Mouse (Mus musculus): ENCODE results near the gene H2-Q6. TPM values are rescaled to one million over a fixed set of nuclear protein-coding genes. Genes with fewer than 3 reads are reported as not detected.
"Not testable (repeated sequence)": the region's sequence is repeated elsewhere in the genome, so short reads cannot be mapped to it uniquely, and the experiment has no call there.

Gene H2-Q6
- polyA plus RNA-seq, 1 experiment from 2014 or later, result 0.60 TPM

DNA sequence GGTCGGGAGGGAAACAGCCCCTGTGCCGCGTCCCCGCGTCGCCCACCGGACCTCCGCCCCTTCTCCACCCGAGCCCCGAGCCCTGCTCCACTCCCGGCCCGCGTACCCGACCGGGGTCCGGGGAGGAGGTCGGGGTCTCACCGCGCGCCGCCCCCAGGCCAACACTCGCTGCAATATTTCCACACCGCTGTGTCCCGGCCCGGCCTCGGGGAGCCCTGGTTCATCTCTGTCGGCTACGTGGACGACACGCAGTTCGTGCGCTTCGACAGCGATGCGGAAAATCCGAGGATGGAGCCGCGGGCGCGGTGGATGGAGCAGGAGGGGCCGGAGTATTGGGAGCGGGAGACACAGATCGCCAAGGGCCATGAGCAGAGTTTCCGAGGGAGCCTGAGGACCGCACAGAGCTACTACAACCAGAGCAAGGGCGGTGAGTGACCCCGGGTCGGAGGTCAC is 14.7 kb downstream of the H2-Q6 start:
- not testable (repeated sequence) for H3K27me3 ChIP-seq (ENCODE audit: control insufficient read depth, insufficient read depth, low read length); H3K36me3 ChIP-seq (ENCODE audit: control insufficient read depth, insufficient read depth, low read length); H3K4me1 ChIP-seq (replicated peaks; ENCODE audit: control insufficient read depth, insufficient read depth, low read length); H3K27ac ChIP-seq (ENCODE audit: low read depth, low read length); H3K9me3 ChIP-seq (ENCODE audit: control insufficient read depth, low read length)
- peak overlapping the region; percentile 68 for H3K9ac ChIP-seq (ENCODE audit: low read depth, low read length)
- ATAC-seq (ENCODE audit: low FRiP score) (peak; percentile 59), DNase-seq (ENCODE audit: low spot score) (peak; percentile 67)
- 1% methylated on average over 40 of the region's 48 CpGs for WGBS
- H3K4me3 ChIP-seq (ENCODE audit: low read depth, low read length), result peak overlapping the region; percentile 47
- H3K4me2 ChIP-seq (replicated peaks; ENCODE audit: low read depth, low read length), result peak overlapping the region; percentile 96

GRCm38 (mm10) chr17:35439925-35440645 is 15.4 kb downstream of the H2-Q6 start:
- not testable (repeated sequence) for H3K9me3 ChIP-seq (ENCODE audit: control insufficient read depth, low read length); H3K27ac ChIP-seq (ENCODE audit: low read depth, low read length); H3K4me1 ChIP-seq (replicated peaks; ENCODE audit: control insufficient read depth, insufficient read depth, low read length); H3K4me2 ChIP-seq (replicated peaks; ENCODE audit: low read depth, low read length); H3K27me3 ChIP-seq (ENCODE audit: control insufficient read depth, insufficient read depth, low read length); H3K36me3 ChIP-seq (ENCODE audit: control insufficient read depth, insufficient read depth, low read length); H3K9ac ChIP-seq (ENCODE audit: low read depth, low read length); ATAC-seq (ENCODE audit: low FRiP score); H3K4me3 ChIP-seq (ENCODE audit: low read depth, low read length)
- peak; percentile 26 for DNase-seq (ENCODE audit: low spot score)
- 43% methylated on average over 27 of the region's 27 CpGs for WGBS

GRCm38 (mm10) chr17:35442376-35442775 is 17.7 kb downstream of the H2-Q6 start:
- not testable (repeated sequence) for H3K27me3 ChIP-seq (ENCODE audit: control insufficient read depth, insufficient read depth, low read length); H3K36me3 ChIP-seq (ENCODE audit: control insufficient read depth, insufficient read depth, low read length); H3K4me2 ChIP-seq (replicated peaks; ENCODE audit: low read depth, low read length); H3K27ac ChIP-seq (ENCODE audit: low read depth, low read length); H3K9ac ChIP-seq (ENCODE audit: low read depth, low read length); DNase-seq (ENCODE audit: low spot score); H3K9me3 ChIP-seq (ENCODE audit: control insufficient read depth, low read length); ATAC-seq (ENCODE audit: low FRiP score); H3K4me1 ChIP-seq (replicated peaks; ENCODE audit: control insufficient read depth, insufficient read depth, low read length); H3K4me3 ChIP-seq (ENCODE audit: low read depth, low read length)
- 92% methylated on average over 2 of the region's 2 CpGs for WGBS

DNA sequence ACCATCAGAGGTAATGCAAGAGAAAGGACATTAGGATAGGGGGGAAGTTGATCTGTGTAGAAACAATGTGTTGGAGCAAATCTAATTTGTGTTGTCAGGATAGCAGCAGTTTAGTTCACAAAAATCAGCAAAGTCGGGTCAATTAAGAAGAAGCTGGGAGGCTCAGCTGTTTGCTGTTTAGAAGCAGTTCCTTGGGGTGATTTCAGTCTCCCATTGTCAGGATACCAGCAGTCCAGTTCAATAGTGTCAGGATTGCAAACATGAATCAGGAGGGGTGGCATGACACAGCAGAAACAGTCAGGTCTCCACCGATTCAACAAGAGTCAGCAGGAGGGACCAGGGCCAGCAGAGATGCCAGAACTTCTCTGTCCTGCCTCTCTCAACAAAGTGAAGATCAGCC is 19.9 kb downstream of the H2-Q6 start:
- H3K4me1 ChIP-seq (replicated peaks; ENCODE audit: control insufficient read depth, insufficient read depth, low read length); H3K4me2 ChIP-seq (replicated peaks; ENCODE audit: low read depth, low read length); H3K4me3 ChIP-seq (ENCODE audit: low read depth, low read length); DNase-seq (ENCODE audit: low spot score); H3K27me3 ChIP-seq (ENCODE audit: control insufficient read depth, insufficient read depth, low read length); H3K27ac ChIP-seq (ENCODE audit: low read depth, low read length); H3K36me3 ChIP-seq (ENCODE audit: control insufficient read depth, insufficient read depth, low read length); H3K9me3 ChIP-seq (ENCODE audit: control insufficient read depth, low read length); ATAC-seq (ENCODE audit: low FRiP score); H3K9ac ChIP-seq (ENCODE audit: low read depth, low read length): not testable (repeated sequence)
- 94% methylated on average over 2 of the region's 2 CpGs for WGBS

GRCm38 (mm10) chr17:35458247-35458646 is 33.6 kb downstream of the H2-Q6 start:
- not testable (repeated sequence) for H3K4me3 ChIP-seq (ENCODE audit: low read depth, low read length); H3K9me3 ChIP-seq (ENCODE audit: control insufficient read depth, low read length); H3K9ac ChIP-seq (ENCODE audit: low read depth, low read length); ATAC-seq (ENCODE audit: low FRiP score); H3K27ac ChIP-seq (ENCODE audit: low read depth, low read length); H3K36me3 ChIP-seq (ENCODE audit: control insufficient read depth, insufficient read depth, low read length); DNase-seq (ENCODE audit: low spot score); H3K4me1 ChIP-seq (replicated peaks; ENCODE audit: control insufficient read depth, insufficient read depth, low read length); H3K27me3 ChIP-seq (ENCODE audit: control insufficient read depth, insufficient read depth, low read length); H3K4me2 ChIP-seq (replicated peaks; ENCODE audit: low read depth, low read length)
- WGBS, result no CpG with 5 or more reads among the region's 1 CpGs

DNA sequence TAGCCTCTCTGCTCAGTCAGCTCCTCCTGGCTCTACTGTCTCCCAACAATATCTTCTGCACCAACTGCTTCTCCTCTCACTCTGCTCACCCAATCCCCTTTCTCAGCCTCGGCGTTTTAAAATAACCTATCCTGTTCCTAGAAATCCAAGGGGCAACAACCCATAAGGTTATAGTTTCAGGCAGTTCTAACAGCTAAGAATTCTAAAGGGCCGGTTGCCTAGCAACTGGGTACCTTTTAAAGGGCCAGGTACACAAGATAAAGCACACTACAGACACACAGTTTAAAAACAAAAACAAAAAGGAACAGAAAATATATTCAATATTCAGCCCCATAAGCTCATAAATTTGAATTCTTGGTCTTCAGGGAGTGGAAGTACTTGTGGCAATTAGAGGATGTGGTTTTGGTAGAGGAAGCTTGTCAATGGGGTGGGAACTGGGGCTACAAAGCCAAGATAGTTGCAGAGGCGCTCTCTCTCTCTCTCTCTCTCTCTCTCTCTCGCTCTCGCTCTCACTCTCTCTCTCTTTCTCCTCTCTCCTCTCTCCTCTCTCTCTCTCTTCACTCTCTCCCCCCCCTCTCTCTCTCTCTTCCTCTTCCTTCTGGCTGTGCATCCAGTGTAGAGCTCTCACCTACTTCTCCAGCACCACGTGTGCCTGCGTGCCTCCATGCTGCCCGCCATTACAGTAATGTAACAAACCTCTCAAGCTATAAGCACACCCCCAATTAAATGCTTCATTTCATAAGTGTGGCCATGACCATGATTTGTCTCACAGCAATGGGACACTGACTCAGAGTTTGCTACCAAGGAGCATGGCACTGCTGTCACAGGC is 36.1 kb downstream of the H2-Q6 start:
- not testable (repeated sequence) for H3K27me3 ChIP-seq (ENCODE audit: control insufficient read depth, insufficient read depth, low read length); ATAC-seq (ENCODE audit: low FRiP score); H3K4me1 ChIP-seq (replicated peaks; ENCODE audit: control insufficient read depth, insufficient read depth, low read length); H3K4me3 ChIP-seq (ENCODE audit: low read depth, low read length); H3K36me3 ChIP-seq (ENCODE audit: control insufficient read depth, insufficient read depth, low read length); H3K9ac ChIP-seq (ENCODE audit: low read depth, low read length); H3K9me3 ChIP-seq (ENCODE audit: control insufficient read depth, low read length); DNase-seq (ENCODE audit: low spot score); H3K4me2 ChIP-seq (replicated peaks; ENCODE audit: low read depth, low read length); H3K27ac ChIP-seq (ENCODE audit: low read depth, low read length)
- no CpG with 5 or more reads among the region's 9 CpGs for WGBS

GRCm38 (mm10) chr17:35465651-35466050 is 41.0 kb downstream of the H2-Q6 start:
- not testable (repeated sequence) for H3K4me2 ChIP-seq (replicated peaks; ENCODE audit: low read depth, low read length); H3K4me3 ChIP-seq (ENCODE audit: low read depth, low read length); H3K27ac ChIP-seq (ENCODE audit: low read depth, low read length); H3K36me3 ChIP-seq (ENCODE audit: control insufficient read depth, insufficient read depth, low read length); H3K9ac ChIP-seq (ENCODE audit: low read depth, low read length); ATAC-seq (ENCODE audit: low FRiP score); H3K9me3 ChIP-seq (ENCODE audit: control insufficient read depth, low read length); H3K4me1 ChIP-seq (replicated peaks; ENCODE audit: control insufficient read depth, insufficient read depth, low read length)
- WGBS, result 10% methylated on average over 8 of the region's 8 CpGs
- H3K27me3 ChIP-seq (ENCODE audit: control insufficient read depth, insufficient read depth, low read length), result peaks cover 18% of the 10 kb centered on the region
- DNase-seq (ENCODE audit: low spot score), result peak; percentile 77

- H3K9me3 ChIP-seq (ENCODE audit: control insufficient read depth, low read length); H3K36me3 ChIP-seq (ENCODE audit: control insufficient read depth, insufficient read depth, low read length); H3K27ac ChIP-seq (ENCODE audit: low read depth, low read length); H3K9ac ChIP-seq (ENCODE audit: low read depth, low read length); ATAC-seq (ENCODE audit: low FRiP score); H3K4me1 ChIP-seq (replicated peaks; ENCODE audit: control insufficient read depth, insufficient read depth, low read length); H3K4me3 ChIP-seq (ENCODE audit: low read depth, low read length); DNase-seq (ENCODE audit: low spot score); H3K4me2 ChIP-seq (replicated peaks; ENCODE audit: low read depth, low read length): not testable (repeated sequence)
- 68% methylated on average over 3 of the region's 3 CpGs for WGBS
- peaks cover 21% of the 10 kb centered on the region for H3K27me3 ChIP-seq (ENCODE audit: control insufficient read depth, insufficient read depth, low read length)
These were observed 44.3 kb downstream of the H2-Q6 start for GRCm38 (mm10) chr17:35468936-35469335.

Data from hindbrain, embryonic 11.5 days (tissue).